Mouse (Mus musculus): ENCODE measurements at regions not wholly inside any gene's neighbourhood (a gene's known extent, or its start where the extent isn't known, plus 50 kb on each side); places are given as distances from the start of the nearest gene placed in this dataset.

DNA sequence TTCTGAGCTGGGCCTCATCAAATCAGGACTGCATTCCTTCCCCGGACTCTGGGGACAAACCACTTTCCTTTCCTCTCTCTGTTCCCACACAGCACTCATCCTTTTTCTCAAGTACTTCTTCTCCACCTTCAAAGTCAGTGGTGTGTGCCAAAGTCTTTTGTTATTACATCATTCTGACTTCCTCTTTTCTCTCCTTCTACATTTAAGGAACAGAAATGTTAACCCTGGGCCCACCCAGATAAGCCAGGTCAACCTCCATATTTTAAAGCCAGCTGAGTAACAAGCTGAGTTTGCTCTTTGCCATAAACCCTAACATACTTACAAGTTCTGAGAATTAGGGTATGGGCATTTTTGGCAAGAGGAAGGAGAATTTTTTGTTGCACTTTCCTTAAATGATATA is 65.3 kb upstream of the Tyw5 start:
- no peak for TF ChIP-seq POLR2A (IDR thresholded peaks at IDR 0.05; ENCODE audit: insufficient read depth, low read length)
- no peak for TF ChIP-seq CTCF (IDR thresholded peaks at IDR 0.05; ENCODE audit: low read depth, low read length)
